Mouse (Mus musculus) spleen, adult 2 months (tissue): Measurements from ENCODE around the gene Gm9837.

ENCODE experiments used
- CTCF ChIP-seq: fragments of 200-500 bp; IDR thresholded peaks from 2 replicates; pipeline ENCODE4 v1.5.1; 2011; ENCODE audit warnings: mild to moderate bottlenecking, inconsistent platforms; ENCODE audit not compliant: insufficient read depth, insufficient read length, insufficient replicate concordance; ENCODE audit errors: extremely low read depth
- POLR2A ChIP-seq: fragments of 200-500 bp; IDR thresholded peaks from 2 replicates; pipeline ENCODE4 v1.6.1; 2011; ENCODE audit warnings: low read depth, low read length, inconsistent platforms

DNA sequence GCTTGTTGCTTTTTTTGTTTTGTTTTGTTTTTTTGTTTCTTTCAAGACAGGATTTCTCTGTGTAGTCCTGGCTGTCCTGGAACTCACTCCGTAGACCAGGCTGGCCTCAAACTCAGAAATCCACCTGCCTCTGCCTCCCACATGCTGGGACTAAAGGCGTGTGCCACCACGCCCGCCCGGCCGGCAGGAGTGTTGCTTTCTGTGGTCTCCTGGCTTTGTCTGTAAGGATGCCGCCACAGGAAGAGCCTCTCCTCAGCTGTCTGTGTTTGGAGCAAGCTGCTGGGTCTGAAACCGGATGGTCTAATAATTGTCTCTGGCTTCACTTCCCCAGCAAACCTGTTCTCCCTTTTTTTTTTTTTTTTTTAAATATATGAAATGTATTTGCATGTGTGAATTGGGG lies 34.8 kb downstream of the Gm9837 start:
- TF ChIP-seq CTCF: no peak
- TF ChIP-seq POLR2A: no peak
